Mouse (Mus musculus) gastrocnemius, adult 8-10 months (tissue): ENCODE measurements around the gene Olfr281. TPM values are rescaled to one million over a fixed set of nuclear protein-coding genes. Genes with fewer than 3 reads are reported as not detected.

ENCODE experiments used
- DNase-seq, 2 experiments: peaks; one replicate each; pipeline ENCODE4 v3.0.0; 2022; ENCODE audit warnings: low spot score in 2 of 2
- total RNA-seq, 4 experiments: library from RNA; stranded (reverse); gene quantifications; 2 replicates each; pipeline ENCODE4 v1.2.4; 2022

Gene Olfr281
- total RNA-seq, 4 experiments from 2014 or later, result not detected

DNA sequence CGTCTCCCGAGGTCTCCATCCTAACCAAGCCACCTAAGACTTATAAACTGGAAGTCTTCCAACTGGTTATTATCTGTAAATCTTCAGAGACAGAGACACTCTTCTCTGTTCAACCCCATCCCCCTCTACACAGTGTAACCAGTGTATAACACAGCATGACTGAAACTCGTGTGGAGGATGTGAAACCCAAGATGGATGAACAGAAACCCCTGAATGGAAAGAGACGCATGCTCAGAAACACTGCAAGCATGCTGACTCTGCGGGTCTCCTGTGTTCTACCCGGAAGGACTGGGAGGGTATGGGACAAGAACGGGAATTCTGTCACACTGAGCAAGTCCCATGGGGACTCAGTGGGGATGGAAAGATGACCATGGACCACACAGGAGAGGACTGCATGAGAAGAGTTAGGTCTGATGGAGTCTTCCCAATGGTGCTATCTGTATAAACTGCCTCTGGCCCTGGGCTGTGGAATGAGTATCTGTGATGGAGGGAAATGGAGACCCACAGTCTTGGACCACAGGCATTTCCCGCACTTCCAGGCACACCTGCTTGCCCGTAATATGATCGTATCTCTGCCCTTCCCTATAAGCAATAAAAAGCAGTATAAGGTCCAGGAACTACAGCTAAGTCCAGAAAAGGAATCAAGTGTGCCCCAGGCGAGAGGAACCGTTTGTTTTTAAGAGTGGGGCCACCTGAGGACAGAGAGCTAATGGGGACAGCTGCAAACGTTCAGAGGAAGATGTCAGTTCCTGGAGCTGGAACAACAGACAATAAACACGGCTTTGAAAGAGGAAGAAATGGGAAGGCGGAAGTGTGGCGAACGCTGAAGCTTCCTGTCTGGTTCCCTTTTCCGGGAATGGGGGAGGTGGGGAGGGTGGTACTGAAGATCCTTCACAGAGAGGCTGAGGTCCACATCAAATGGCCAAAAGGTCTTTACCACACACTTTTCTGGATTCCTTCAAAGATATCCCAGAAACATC, 31.8 kb downstream of the Olfr281 start:
- no peak for DNase-seq

DNA sequence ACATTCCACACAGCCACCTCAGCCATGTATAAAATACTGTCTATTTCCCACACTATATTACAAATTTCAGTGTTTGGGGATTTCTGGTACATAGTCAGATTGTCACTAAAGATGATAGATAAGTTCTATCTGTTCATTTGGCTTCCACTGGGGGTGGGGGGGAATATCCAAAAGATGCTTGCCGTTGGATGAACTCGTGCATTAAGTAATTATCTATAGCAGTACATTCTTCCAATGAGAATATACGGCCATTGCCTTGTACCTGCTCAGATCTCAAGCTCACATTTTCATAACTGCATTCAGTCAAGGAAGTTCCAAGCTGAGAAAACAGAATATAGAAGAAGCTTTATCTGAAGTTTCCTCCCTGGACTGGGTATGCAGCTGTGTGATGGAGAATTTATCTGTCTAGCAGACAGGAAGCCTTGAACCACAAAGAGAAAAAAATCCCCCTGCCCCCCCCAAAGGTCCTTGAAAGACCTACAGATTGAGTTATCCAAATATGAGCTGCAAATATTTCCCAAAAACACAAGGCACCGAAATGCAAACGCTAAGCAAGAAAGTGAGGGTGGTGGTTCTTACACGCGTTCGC, 34.1 kb downstream of the Olfr281 start:
- DNase-seq, result no peak

DNA sequence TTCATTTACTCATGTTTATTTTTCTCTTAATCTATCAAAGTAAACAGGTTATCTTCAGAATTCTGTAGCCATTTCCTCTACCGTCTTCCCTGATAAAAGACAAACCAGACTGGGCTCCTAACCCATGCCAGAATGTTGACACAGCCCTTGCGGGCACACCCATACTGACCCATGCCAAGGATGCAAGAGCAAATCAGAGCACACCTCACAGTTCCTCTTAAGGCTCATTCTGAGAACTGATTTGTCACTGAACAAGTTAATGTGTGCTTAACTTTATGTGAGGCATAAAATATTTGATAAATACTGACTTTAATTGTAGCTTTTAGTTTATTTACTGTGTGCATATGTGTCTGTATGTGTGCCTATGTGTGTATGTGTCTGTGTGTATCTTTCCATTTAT, 38.9 kb downstream of the Olfr281 start:
- DNase-seq, result no peak

DNA sequence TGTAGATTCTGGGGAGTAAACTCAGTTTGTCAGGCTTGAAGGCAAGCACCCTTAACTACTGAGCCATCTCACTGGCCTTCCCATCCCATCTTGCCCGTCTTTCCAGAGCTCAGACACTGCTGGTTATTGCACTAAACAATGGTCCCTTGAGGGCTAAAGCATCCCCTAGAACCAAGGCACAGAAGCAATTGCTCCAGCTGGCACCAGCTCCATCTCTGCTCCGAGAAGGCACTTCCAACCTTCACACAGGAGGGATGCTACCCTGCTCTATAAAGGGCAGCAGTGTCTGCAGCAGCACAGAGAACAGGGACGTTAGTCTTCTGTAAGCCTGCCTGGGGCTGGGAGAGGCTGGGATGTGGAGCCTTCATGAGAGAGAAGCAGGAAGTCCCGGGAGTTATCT, 39.7 kb downstream of the Olfr281 start, which contains the start of gene Olfr279:
Olfr279 (plus strand) TSS at position 301 of the 400 bp plus-strand sequence.
- DNase-seq, result no peak

DNA sequence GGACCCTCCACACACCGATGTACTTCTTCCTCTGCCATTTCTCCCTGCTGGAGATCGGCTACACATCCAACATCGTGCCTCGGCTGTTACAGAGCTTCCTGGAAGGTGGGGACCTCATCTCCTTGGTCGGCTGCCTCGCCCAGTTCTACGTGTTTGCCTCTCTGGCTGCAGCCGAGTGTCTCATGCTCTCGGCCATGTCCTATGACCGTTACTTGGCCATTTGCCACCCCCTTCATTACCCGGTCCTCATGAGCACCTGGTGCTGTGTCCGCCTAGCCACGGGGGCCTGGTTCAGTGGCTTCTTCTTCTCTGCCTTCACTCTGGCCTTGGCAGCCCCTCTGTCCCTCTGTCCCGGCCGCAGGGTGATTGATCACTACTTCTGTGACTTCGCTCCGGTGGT, 45.2 kb downstream of the Olfr281 start:
- DNase-seq, result no peak

DNA sequence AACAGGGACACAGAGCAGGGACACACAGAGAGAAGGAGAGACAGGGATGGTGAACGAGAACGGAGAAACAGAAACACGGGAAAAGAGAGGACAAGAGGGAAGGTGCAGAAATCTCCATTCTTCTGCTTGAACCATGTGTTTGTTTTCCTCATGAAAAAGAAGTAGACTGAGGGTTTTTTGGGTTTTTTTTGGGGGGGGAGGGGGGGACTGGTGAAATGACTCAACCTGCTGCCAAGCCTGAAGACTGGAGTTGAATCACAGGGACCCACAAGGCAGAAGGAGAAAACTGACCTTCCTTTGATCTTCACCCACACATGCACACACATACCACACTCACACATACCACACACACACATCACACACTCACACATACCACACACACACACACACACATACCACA, 50.9 kb downstream of the Olfr281 start:
- no peak for DNase-seq

DNA sequence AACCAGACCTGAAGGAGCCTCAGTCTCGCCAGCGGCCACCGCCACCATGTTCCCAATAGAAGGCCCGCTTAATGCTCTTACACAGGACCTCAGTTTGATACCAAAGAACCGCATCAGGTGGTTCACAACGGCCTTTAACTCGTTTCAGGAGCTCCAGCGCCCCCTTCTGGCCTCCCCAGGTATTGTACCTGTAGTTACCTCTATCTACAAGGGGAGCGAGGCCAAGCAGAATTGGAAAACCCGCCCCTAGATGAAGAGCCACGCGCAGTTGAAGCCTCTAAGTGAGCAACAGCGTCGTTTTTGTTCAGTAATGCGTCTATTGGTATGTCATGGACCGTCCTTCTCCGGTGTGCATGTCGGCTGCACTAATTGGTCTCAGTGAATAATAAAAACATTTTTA, 52.1 kb downstream of the Olfr281 start:
- DNase-seq, result peak; percentile 24 to 38

DNA sequence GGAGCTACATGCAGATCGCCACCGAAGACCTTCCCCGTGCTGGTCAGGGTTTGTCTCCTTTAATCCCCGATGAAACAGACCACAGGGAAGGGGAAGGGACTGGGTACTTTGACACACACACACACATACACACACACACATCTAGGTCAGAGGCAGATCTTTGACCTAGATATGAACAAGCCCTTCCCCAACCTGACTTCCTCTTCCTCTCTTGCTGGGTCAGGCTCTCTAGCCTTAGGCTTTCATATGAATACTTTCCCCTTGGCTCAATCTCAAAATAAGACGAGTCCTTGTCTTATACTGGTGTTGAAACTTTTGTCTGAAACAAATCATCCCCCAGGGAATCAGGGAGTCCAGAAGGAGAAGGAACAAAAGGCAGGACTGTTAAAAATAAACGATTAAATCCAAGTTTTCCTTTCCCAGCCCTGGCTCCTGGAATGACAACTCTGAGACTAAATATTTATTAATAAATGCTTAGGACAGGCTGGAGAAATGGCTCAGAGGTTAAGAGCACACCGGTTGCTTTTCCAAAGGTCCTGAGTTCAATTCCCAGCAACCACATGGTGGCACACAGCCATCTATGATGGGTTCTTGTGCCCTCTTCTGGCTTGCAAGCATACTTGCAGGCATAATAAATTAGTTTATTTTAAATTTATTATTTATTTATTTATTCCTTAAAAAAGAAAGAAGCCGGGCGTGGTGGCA, 54.0 kb downstream of the Olfr281 start:
- no peak for DNase-seq

DNA sequence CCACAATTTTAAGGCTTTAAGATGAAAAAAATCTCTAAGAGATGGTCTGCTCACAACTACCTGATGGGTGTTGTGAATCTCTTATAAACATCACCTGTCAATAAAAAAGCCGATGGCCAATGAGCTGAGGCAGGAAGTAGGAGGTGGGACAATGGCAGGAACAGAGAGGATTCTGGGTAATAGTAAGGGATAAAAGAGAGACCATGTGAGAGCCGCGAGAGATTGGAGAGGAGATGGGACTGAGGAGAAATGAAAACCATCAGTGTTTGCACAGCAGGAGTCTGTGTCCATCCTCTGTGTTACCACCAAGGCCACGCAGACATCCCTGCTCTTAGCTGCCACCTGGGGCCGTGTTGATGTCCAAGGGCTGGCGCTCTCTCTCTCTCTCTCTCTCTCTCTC, 54.9 kb downstream of the Olfr281 start:
- DNase-seq, result no peak

DNA sequence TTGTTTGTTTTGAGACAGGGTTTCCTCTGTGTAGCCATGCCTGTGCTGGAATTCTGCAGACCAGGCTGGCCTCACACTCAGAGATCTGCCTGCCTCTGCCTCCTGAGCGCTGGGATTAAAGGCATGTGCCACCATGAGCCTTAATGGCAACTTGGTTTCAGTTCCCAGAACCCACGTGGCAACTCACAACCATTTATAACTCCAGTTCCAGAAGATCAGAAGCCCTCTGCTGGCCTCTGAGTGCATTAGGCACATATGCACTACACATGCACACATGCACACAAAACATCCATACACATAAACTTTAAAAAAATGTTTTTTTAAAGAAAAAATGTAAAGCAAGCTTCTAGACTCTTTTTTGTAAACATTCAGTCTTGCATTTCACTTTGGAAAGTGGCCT, 57.0 kb downstream of the Olfr281 start:
- DNase-seq, result no peak

Other genes starting within 250 kb of the Olfr281 start
- not detected for gene Gm44579, start 231.6 kb upstream of the Olfr281 start, total RNA-seq
- gene Olfr287, start 231.5 kb upstream of the Olfr281 start, total RNA-seq, result not detected
- not detected for gene Olfr286, start 218.1 kb upstream of the Olfr281 start, total RNA-seq
- gene H1fnt, start 195.3 kb upstream of the Olfr281 start, total RNA-seq, result not detected
- 10 to 100 TPM in 3 of 4 experiments, 1 to 10 TPM in 1; 9.8 to 16.3 (median 13.7) TPM for gene Zfp641, start 156.4 kb upstream of the Olfr281 start, total RNA-seq
- not detected for gene Olfr285, start 135.2 kb upstream of the Olfr281 start, total RNA-seq
- not detected for gene Olfr284, start 111.6 kb upstream of the Olfr281 start, total RNA-seq
- not detected for gene Olfr283, start 71.6 kb upstream of the Olfr281 start, total RNA-seq
- not detected for gene Olfr282, start 21.4 kb upstream of the Olfr281 start, total RNA-seq
- not detected for gene OR5BS1P, start 17.3 kb downstream of the Olfr281 start, total RNA-seq
- gene Lalba, start 30.1 kb downstream of the Olfr281 start, total RNA-seq, result not detected
- gene Olfr279, start 39.8 kb downstream of the Olfr281 start, total RNA-seq, result not detected
- gene Kansl2, start 81.7 kb downstream of the Olfr281 start, total RNA-seq, result 10 to 100 TPM; 65.5 to 72.7 (median 69.8) TPM
- gene Ccnt1, start 118.3 kb downstream of the Olfr281 start, total RNA-seq, result 10 to 100 TPM; 14.3 to 19.4 (median 15.7) TPM
- gene 4930415O20Rik, start 118.4 kb downstream of the Olfr281 start, total RNA-seq, result under 1 TPM in 1 of 4 experiments, not detected in 3; 0.63 TPM
- gene Adcy6, start 157.5 kb downstream of the Olfr281 start, total RNA-seq, result 10 to 100 TPM; 13.4 to 21.4 (median 19.1) TPM
- 1 to 10 TPM in 2 of 4 experiments, under 1 TPM in 2; 0.78 to 1.1 (median 1.0) TPM for gene Cacnb3, start 178.3 kb downstream of the Olfr281 start, total RNA-seq
- gene Ddx23, start 210.3 kb downstream of the Olfr281 start, total RNA-seq, result 10 to 100 TPM; 54.0 to 72.3 (median 63.4) TPM
- gene Rnd1, start 224.9 kb downstream of the Olfr281 start, total RNA-seq, result 1 to 10 TPM; 1.0 to 2.3 (median 1.1) TPM